Mouse (Mus musculus): ENCODE data around the gene Hdac11.
A peak's percentile ranks its signal among the peaks of the same experiment; 100 is the strongest.

DNA sequence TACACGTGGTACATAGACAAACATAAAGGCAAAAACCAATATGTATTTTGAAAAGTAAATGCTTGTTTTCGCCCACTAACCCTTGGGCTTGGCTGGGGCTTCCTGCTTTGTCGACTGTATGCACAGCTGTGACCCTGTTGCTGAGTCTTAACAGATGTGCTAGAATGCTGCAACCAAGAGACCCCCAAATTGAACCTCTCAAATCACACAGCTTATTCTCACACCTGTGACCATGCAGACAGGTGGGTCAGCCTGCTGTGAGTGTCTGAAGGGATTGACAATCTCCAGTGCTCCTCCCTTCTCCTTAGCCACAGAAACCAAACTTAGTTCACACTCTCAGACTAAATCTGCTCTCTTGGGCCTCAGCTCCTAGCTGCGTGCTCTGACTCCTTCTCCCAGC is 1.8 kb upstream of the Hdac11 start:
- no peak for TF ChIP-seq E2F4 (IDR thresholded peaks at IDR 0.05; ENCODE audit: insufficient read depth)
- no peak for TF ChIP-seq POLR2A (IDR thresholded peaks at IDR 0.05; ENCODE audit: insufficient read length, low read depth)
- TF ChIP-seq TCF12 (IDR thresholded peaks at IDR 0.05; ENCODE audit: insufficient read depth, poor library complexity, severe bottlenecking), result no peak
- peak in 1 of 3 experiments; percentile 43 for TF ChIP-seq MYOG (IDR thresholded peaks at IDR 0.05; ENCODE audit: control insufficient read depth in 1 of 3, insufficient read depth in 1 of 3, insufficient read length in 2 of 3, low read depth in 2 of 3)
- TF ChIP-seq MAX (IDR thresholded peaks at IDR 0.05; ENCODE audit: low read depth), result no peak
- TF ChIP-seq CEBPB (IDR thresholded peaks at IDR 0.05; ENCODE audit: insufficient read depth, poor library complexity, severe bottlenecking), result no peak
- TF ChIP-seq USF1 (IDR thresholded peaks at IDR 0.05; ENCODE audit: low read depth), result no peak
- TF ChIP-seq POLR2AphosphoS2 (IDR thresholded peaks at IDR 0.05; ENCODE audit: insufficient read length, low read depth), result no peak
- no peak for TF ChIP-seq REST (IDR thresholded peaks at IDR 0.05; ENCODE audit: insufficient read depth, insufficient read length)
- no peak for TF ChIP-seq SRF (IDR thresholded peaks at IDR 0.05; ENCODE audit: control insufficient read depth, insufficient read length, low read depth)
- peak in 2 of 3 experiments; percentile 51 to 68 for TF ChIP-seq MYOD1 (IDR thresholded peaks at IDR 0.05; ENCODE audit: control insufficient read depth in 1 of 3, insufficient read length in 2 of 3, low read depth in 2 of 3)
- no peak for TF ChIP-seq TCF3 (IDR thresholded peaks at IDR 0.05; ENCODE audit: insufficient read length, low read depth)
